Mouse (Mus musculus) layer of hippocampus, postnatal 10 days (tissue): Measurements from ENCODE around the gene Aip. TPM values are rescaled to one million over a fixed set of nuclear protein-coding genes. Genes with fewer than 3 reads are reported as not detected.

ENCODE experiments used
- DNase-seq, 2 experiments: peaks; one replicate each; pipeline ENCODE4 v3.0.0; 2021; ENCODE audit warnings: low spot score in 2 of 2
- total RNA-seq, 2 experiments: library from RNA; stranded (reverse); gene quantifications; 2 replicates each; pipeline ENCODE4 v1.2.3; 2021

Aip gene
- total RNA-seq, 2 experiments from 2014 or later: 74.6 to 76.5 TPM

DNA sequence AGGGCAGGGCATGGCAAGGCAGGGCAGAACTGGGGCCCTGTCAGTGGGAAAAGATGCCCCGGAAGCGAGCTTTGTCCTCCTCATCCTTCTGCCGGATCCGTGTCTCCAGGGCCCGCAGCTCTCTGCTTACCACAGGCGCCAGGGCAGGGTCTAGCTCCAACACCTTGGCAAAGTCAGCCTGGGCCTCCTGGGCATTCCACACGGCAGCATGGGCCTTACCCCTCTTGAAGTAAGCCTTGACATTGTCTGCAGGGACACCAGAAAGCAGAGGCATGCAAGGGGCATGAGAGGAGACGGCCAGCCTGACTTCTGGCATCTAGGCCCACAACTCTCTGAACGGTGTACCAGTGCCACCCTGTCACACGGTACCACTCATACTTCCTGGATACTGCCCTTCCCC is 11.1 kb downstream of the Aip start:
- no peak for DNase-seq

- no peak for DNase-seq
Observed at GRCm38 (mm10) chr19:4113806-4114230, 11.8 kb downstream of the Aip start.

DNA sequence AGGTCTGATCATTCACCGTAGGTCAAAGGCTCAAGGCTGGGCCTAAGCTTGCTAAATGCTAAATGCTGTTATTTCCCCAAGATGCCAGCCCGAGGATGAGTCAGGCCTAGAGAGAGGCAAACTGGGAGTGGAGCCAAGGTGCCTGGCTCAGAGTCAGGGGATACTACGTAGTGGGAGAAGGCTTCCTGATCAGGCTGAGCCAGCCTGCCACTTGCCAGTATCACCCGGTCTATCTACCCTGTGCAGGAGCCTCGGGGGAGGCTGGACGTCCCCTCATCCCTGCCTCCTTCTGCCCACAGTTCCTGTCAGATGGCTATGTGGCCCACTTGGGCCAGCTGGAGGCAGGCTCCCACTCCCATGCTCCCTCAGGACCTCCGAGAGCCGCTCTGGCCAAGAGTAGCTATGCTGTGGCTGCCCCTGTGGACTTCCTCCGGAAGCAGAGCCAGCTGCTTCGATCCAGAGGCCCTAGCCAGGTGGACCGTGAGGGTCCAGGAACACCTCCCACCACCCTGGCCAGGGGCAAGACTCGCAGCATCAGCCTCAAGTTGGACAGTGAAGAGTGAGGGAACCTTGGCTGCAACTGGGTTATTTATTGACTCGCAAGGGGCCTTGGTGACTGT is 12.4 kb downstream of the Aip start:
- DNase-seq: peak; percentile 69 to 75

DNA sequence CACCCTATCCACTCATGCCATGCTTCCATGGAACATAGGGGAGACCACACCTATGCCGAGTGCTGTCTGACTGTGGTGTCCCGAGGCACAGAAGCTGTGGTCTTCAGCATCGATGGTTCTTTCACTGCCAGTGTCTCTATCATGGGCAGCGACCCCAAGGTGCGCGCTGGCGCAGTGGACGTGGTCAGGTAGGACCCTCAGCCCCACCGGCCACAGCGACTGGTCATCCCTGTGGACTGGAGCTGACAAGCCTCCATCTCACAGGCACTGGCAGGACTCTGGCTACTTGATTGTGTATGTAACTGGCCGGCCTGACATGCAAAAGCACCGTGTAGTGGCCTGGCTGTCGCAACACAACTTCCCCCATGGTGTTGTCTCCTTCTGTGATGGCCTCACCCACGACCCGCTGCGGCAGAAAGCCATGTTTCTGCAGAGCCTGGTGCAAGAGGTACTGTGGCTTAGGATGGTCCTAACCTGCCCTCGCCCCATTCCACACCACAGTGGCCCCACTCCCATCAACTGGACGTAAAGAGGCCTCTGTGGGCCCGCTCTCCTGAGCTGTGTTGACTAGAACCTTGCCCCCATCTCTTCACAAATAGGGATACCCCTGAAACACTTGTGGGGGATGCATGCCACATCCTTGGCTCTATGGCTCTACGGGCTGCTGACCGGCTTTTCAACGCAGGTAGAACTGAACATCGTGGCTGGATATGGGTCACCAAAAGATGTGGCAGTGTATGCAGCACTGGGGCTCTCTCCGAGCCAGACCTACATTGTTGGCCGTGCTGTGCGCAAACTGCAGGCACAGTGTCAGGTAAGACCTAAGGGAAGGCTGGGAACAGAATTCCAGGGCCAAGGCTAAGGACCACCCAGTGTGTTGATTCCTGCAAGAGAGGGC is 13.3 kb downstream of the Aip start:
- no peak for DNase-seq

- DNase-seq: no peak
Observed at GRCm38 (mm10) chr19:4108535-4108934, 17.1 kb downstream of the Aip start.

DNA sequence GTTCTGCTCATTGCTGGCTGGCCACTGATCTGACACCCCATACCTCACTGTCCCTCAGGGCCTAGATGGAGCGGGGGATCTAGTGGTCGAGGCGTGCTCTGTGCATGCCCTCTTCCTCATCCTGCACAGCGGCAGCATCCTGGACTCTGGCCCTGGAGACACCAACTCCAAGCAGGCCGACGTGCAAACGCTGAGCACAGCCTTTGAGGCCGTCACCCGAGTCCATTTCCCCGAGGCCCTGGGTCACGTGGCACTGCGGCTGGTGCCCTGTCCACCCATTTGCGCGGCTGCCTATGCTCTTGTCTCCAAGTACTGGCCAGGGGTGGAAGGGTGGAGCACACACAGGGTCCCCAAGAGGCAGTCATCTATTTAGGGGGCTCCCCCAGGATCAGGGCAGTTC is 19.0 kb downstream of the Aip start:
- no peak for DNase-seq

DNA sequence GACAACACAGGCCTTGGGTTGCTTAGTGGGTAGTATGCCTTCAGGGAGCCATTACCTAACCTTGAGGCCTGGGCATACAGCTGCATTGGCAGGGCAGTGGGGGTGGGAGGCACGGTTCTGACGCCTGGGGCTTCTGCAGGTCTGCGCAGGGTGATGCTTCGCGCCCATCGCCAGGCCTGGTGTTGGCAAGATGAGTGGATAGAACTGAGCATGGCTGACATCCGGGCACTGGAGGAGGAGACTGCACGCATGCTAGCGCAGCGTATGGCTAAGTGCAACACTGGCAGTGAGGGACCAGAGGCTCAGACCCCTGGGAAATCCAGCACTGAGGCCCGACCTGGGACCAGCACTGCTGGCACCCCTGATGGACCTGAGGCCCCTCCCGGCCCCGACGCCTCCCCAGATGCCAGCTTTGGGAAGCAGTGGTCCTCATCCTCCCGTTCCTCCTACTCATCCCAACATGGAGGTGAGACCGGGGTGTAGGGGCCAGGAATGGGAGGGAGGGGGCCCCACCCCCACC is 20.9 kb downstream of the Aip start:
- no peak for DNase-seq

DNA sequence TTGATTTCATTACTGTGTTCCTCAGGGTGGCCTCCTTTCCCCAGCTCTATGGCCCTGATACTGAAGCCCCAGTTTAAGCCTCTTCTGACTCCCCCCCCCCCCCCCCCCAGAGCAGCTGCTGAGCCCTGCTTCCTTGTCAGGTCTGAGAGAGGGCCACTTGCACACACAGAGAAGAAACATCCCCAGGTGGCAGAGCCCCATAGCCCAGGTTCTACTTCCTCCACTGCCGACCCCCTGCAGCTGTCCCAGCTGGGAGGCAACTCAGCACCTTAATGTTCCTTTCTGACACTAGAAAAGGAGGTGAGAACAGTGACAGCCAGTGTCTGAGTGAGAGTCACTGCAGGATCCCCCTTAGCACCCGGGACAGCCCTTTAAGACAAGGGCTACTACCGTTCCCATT is 21.9 kb downstream of the Aip start:
- no peak for DNase-seq

GRCm38 (mm10) chr19:4103294-4103693 is 22.4 kb downstream of the Aip start:
- DNase-seq: no peak

- no peak for DNase-seq
Observed at GRCm38 (mm10) chr19:4102626-4103025, 23.0 kb downstream of the Aip start.

GRCm38 (mm10) chr19:4102049-4102448 is 23.6 kb downstream of the Aip start:
- no peak for DNase-seq

GRCm38 (mm10) chr19:4101466-4101865 is 24.2 kb downstream of the Aip start:
- no peak for DNase-seq

GRCm38 (mm10) chr19:4100718-4101261 is 24.9 kb downstream of the Aip start:
- peak; percentile 68 to 77 for DNase-seq

- peak; percentile 51 to 60 for DNase-seq
Observed at GRCm38 (mm10) chr19:4099837-4100717, 25.6 kb downstream of the Aip start, which contains the start of gene Pitpnm1. Gene Pitpnm1 (plus strand): TSS chr19:4099998.

GRCm38 (mm10) chr19:4099056-4099455 is 26.6 kb downstream of the Aip start:
- peak; percentile 90 to 91 for DNase-seq

DNA sequence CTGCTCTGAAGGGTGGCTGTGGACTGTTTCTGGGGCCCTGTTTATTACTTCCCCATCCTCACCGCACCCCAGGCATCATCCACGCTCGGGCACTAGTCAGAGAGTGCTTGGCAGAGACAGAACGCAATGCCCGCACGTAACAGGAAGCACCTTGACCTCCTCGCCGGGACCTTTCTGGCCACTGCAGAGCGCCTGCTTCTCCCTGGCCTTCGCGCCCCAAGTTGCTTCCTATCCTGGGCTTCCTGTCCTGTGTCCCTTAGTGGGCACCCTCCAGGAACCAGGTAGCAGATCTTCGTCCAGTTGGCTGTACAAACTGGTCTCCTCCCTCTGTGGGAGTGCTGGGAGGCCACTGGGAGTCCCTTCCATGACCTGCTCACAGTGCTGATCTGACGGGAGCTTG is 27.2 kb downstream of the Aip start:
- no peak for DNase-seq

- DNase-seq: no peak
Observed at GRCm38 (mm10) chr19:4097441-4097825, 28.2 kb downstream of the Aip start.

GRCm38 (mm10) chr19:4096642-4097440 is 28.8 kb downstream of the Aip start, which contains the start of gene Cdk2ap2:
Gene Cdk2ap2 (plus strand): TSS chr19:4097182.
- DNase-seq: peak; percentile 100

GRCm38 (mm10) chr19:4095802-4096201 is 29.9 kb downstream of the Aip start:
- DNase-seq: no peak

DNA sequence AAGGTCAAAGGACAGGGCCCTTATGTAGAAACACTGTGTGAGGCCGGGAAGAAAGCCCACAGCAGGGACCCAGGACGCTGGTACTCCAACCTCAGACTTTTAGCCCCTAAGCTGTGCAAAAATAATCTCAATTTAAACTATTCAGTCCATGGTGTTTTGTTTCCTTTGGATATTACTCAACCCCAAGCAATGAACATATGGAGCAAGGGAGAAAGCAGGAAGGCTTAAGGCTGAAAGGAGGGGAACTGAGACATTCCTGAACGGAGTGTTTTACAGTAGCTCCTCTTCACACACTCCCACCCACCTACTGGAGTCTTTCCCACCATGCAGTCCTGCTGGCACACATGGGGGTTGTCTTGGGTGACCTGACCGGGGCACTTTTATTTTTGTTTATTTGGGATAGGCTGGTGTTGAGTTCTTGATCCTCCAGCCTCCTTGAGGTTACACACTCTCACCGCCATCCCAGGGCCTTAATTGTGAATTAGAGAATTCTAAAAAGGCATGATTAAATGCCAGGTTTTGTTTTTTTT is 30.8 kb downstream of the Aip start:
- no peak for DNase-seq
